Mouse (Mus musculus): ENCODE results near the gene Ankrd33b.

Ankrd33b gene

DNA sequence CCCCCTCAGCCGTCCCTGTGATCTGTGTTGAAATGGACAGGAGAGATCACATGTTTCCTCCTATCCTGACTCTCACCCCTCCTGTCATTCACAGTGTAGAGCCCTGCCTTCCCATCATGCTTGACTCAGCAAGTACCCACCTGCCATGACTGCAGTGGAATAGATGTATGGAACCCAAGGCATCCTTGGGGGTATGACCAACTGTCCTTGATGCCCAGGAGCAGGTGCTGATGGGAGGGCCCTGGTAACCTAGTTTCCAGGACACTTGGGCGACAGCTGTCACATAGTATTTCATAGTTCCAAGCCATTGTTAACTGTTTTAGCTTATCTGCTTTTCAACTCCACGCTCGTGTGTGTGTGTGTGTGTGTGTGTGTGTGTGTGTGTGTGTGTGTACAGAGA is 98.0 kb downstream of the Ankrd33b start:
- in situ Hi-C loops (cut with MboI, MseI) = loop anchor here (5.0 kb wide), 1 partner anchor 347 kb away; no protein-coding TSS in a partner anchor

DNA sequence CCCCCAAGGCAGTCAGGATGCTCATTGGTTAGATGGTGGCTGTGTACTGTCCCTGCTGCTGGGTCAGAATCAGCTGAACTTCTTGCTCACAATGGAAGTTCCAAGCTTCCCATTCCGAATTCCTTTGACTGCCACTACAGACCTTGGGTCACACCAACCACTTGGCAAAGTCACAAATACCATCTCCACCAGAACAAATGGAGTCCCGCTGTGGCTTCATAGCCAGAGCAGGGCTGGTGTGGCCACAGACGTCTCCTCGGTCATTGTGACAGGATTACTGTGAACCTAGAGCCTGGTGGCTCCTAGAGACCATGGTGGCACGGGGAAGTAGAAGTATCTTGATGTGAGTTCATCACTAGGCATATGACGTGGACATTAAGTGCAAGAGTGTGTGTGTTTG is 99.4 kb downstream of the Ankrd33b start:
- in situ Hi-C loops (cut with MboI, MseI) = loop anchor here (5.0 kb wide), 1 partner anchor 346 kb away; no protein-coding TSS in a partner anchor

DNA sequence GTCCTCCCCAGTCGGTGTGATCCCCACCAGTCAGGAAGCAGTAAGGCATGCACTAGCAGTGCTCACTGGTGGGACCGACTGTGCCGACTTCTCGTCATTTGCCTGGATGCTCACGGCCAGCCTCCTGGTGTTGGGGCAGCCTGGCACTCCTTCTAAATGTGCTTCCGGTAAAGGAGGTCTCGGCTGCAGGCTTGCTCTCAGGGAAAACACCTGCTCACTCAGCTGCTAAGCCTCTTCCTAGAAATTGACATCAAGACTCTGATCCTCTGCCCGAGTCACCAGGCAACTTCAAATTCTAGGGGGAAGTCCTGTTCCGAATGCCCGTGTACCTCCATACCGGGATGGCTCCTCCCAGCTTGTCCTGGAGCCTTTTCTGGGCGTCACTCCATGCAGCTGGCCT is 101.7 kb downstream of the Ankrd33b start:
- in situ Hi-C loops (cut with MboI, MseI) = loop anchor here (5.0 kb wide), 1 partner anchor 344 kb away; no protein-coding TSS in a partner anchor

DNA sequence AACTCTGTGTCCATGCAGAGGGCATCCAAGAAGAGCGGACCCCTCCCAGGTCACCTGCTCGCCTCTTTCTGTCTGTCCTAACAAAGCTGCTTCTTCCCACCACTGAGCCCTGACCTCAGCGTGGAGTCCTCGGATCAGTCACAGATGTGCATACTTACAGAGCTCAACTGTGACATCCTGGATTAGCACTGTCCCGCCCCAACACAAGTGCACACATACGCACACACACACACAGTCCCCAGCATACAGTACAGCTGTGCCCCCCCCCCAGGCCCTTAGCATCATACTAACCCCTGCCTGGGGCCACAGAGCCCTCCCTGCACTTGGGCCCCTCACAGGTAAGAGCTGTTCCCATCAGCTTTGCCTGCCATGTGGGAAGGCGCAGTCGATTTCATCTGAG is 102.1 kb downstream of the Ankrd33b start:
- in situ Hi-C loops (cut with MboI, MseI) = loop anchor here (5.0 kb wide), 1 partner anchor 343 kb away; no protein-coding TSS in a partner anchor

DNA sequence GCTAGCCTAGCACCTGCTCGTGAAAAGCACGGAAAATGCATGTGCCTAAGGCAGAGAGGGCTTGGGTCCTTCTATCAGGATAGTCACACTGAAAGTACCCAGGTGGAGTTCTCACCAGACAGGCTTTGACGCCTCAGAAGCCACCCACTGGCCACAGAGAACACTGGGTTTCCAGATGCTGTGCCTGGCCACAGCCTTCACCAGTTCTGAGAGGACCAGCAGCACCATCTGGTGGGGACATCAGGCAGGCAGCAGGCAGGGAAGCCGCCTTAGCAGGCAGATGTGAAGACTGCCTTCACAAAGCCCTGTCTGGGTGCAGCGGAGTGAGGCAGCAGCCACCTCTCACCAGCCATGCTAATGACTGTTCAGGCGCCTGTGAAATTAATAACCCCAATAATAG is 102.7 kb downstream of the Ankrd33b start:
- in situ Hi-C loops (cut with MboI, MseI) = loop anchor here (5.0 kb wide), 1 partner anchor 343 kb away; no protein-coding TSS in a partner anchor

DNA sequence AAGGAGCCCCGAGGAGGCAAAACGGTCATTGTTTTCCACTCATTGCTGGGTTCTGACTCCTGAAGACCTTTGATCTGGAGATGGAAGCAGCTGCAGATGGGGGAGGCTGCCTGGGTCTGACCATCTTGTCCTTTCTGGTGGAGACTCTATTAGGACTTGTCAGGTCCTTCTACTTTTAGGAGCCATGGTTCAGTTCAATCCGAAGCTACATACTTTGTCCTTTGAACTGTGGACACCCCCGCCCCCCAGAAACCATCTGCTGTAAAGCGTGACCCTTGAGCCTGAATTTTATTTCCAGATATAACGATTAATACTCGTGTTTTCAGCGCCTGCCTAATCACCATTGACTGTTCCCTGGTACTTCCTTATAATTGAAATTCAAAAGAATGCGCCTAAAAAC is 105.2 kb downstream of the Ankrd33b start:
- in situ Hi-C loops (cut with MboI, MseI) = no loop called here

DNA sequence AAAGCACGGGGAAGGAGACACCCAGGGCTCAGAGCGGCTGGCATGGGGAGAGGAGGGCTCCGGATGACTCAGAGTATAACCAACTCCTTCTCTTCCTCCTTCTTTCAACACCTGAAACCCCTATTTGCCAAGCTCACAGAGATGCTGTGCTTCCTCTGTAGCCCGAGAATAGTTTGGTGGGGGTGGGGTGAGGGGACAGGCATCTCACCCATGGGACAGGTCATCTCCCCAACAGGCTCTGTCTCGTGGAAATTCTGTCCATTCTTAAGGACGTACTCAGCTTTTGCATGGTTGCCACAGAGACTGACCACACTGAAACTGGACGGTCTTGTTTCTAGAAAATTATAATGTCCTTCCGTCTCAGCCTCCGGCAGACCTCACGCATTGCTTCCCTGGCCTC is 106.4 kb downstream of the Ankrd33b start:
- in situ Hi-C loops (cut with MboI, MseI) = no loop called here

DNA sequence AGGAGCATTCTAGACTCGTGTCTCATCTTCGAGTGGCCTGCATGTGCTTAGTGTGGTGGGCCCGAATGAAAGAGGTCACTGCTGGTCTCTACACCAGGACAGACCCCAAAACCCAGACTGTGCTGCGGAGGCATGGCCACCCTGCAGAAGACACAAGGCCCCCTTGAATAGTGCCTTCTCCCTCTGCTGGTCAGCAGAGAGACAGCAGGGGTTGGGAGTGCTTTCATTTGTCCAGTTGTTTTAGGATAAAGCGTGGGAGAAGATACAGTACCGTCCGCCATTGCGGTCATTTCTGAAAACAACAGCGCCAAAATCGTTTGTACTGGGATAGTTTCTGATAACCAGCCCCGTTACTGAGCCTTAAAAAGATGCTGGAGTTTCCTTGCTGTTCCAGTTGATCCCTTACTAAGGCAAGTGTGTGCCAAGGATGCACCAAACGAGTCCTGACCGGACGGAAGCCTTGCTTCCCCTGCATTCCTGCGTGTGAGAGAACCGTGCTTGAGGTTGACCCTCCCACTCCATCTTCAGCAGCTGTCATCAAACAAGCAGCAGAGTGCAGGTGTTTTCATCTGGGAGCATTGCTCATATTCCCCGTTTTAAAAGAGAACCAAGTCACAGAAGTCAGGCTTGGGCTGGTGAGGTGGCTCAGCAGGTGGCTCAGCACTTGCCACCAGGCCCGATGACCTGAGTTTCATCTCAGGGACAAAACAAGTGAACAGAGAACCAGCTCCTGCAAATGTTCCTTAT is 108.7 kb downstream of the Ankrd33b start:
- in situ Hi-C loops (cut with MboI, MseI) = loop anchor here (5.0 kb wide), 1 partner anchor 92 kb away; no protein-coding TSS in a partner anchor

DNA sequence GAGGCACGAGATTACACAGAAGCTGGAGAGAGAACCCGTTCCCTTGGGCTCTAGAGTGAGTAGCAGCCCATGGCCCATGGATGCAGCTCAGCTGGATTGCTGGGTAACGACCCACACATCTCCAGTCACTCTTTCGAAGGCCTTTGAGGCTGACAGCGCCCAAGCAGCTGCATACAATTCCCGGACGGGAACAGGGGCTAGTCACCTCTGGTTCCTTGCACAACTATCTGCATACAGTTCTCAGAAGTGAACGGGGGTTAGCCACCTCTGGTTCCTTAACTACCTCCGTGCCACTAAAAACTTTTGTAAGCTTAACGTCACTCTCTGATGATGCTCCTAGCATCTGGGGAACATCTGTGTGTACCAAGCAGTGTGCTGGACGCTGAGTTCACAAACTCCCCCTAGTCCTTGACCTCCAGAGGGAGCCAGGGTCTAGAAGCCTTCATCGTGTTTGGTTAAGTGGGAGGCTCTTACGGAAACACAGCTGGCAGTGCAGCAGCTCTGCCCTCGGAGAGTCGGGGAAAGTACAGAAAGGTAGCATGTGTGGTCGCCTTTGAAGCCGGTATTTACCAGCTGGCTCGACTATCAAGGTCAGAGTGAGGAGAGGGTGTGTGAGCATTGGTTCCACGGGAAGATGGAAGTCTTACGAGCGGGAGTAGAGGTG is 109.4 kb downstream of the Ankrd33b start:
- in situ Hi-C loops (cut with MboI, MseI) = loop anchor here (5.0 kb wide), 1 partner anchor 91 kb away; no protein-coding TSS in a partner anchor

DNA sequence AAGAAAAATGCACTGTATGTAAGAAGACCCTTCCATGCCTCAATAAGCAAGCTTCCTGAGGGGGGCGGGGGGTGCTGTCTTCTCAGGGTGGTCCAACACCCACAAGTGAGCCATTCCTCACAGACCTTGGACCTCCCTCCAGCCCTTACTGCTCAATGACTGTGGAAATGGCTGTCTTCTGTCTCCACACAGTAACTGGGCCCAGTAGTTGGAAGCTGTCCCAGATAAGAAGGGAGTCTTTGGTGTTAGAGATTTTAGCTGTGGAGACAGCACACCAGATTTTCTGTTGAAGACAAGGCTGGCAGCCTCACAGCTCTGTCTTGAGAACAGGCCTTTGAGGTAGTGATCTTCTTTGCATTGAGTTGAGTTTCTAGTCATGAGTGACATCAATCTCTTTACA is 110.2 kb downstream of the Ankrd33b start:
- in situ Hi-C loops (cut with MboI, MseI) = loop anchor here (5.0 kb wide), 1 partner anchor 90 kb away; no protein-coding TSS in a partner anchor

DNA sequence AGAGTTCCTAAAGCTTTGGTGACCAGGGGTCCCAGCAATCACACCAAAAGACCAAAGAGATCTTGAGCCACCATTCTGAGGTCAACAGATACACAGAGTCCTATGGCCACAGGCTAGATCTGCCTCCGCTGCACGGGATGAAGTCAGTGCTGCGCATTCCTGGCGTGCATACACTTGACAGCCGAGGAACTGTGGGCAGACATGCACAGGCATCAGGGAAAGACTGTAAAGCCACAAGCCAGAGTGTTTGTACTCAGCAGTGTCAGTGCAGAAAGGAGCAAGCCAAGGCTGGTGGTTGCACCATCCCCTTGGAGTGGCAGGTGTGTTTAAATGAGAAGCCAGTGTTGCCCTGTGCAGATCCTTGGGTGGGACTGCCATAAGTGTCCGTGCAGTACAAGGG is 111.8 kb downstream of the Ankrd33b start:
- in situ Hi-C loops (cut with MboI, MseI) = loop anchor here (5.0 kb wide), 1 partner anchor 88 kb away; no protein-coding TSS in a partner anchor

DNA sequence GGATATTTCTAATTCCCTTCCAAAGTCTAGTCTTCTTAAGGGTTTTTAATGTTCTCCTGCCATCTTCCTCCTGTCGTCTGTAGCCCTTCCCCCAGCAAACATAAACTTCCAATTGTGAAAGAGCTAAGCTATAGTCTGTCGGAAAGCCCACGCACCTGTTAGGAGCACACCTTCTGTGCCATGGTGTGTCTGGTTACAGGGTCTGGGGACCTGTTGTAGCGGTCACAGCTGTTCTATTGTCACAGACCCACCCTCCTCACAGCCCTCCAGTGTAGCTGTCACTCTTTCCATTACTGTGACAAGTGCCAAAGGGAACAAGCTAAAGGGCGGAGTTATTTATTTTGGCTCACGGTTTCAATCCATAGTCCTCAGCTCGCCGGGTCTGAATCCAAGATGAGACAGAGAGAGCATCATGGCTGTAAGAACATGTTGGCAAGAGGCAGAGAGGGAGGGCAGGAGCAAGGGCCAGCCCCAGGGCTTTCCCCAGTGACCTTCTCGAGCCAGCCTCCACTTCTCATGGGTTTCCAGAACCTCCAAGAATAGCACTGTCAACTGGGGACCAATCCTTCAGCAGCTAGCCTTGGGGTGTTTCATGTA is 112.5 kb downstream of the Ankrd33b start:
- in situ Hi-C loops (cut with MboI, MseI) = loop anchor here (5.0 kb wide), 1 partner anchor 88 kb away; no protein-coding TSS in a partner anchor

DNA sequence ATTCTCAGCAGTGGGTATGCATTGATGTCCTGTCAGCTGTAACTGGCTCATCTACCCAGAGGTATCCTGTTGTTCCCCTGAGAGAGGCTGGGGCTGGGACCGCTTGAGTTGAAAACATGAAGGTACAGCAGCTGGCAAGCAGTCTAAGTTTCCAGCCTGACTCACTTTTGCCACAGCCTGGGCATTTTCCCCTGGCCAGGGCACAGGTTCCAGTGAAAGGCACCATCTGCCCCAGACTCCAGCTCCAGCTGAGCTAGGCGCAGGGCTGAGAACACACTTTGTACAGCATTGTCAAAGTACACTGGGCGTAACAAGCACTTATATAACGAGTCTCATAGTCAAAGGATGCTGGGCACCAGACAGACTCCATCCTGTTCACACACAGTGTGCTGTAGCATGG is 113.6 kb downstream of the Ankrd33b start:
- in situ Hi-C loops (cut with MboI, MseI) = no loop called here

DNA sequence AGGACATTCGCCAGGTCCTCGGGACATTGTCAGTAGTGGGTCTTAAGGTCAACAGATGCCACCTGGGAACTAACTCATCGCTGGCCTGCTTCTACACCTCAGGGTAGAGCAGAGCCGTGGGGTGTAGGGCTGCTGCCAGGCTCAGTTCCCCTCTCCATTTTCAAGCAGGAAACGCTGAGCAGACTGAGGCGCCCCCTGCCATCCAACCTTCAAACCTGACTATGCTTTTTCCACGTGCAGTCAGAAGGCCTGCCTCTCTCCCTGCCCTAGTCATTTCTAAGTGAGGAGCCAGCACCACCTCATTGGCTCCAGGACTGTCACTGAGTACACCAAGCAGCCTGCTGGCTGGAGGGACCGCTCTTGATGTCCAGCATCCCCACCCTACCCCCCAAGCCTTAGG is 114.1 kb downstream of the Ankrd33b start:
- in situ Hi-C loops (cut with MboI, MseI) = no loop called here

DNA sequence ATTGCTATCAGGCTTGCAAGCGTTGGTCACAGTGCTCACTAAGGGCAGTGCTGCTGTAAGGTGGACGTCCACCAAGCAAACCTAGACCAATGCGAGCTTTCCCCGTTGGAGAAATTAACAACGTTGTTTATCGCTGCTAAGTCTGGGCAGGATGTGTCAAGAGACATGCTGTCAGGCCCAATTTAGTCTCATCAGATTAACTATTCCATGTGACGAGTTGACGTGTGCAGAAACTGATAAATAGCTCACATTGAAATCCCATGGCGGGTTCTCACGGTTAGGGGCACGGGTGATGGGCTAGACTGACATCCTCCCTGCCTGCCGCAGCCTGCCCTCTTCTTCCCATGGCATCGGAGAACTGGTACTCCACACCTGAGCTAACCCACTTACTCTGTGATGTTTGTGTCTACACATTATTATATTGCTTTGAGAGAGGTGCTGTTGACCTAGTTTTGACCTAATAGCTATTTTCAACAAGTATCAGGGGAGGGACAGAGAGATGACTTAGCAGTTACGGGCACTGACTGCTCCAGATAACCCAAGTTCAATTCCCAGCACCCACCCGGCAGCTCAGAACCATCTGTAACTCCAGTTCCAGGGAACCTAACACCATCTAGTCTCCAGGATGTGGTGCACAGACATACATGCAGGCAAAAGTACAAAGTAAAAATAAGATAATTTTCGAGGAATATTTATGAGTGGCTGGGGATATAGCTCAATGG is 114.8 kb downstream of the Ankrd33b start:
- in situ Hi-C loops (cut with MboI, MseI) = no loop called here

DNA sequence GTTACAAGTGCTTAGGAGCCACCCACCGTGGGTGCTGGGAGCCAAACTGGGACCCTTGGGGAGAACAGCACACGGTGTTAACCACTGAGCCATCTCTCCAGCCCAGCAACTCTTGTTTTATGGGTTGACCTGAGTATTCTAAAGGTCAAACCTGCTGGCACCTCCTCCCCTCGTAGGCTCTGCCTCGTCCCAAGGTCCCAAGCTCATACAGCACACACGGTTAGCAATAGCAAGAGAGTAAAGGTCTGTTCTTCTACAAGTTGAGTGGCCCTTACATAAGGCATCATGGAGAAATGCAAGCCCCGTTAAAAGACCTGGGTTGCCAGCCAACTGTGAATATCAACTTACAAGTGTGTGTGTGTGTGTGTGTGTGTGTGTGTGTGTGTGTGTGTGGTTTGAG is 116.3 kb downstream of the Ankrd33b start:
- in situ Hi-C loops (cut with MboI, MseI) = no loop called here

DNA sequence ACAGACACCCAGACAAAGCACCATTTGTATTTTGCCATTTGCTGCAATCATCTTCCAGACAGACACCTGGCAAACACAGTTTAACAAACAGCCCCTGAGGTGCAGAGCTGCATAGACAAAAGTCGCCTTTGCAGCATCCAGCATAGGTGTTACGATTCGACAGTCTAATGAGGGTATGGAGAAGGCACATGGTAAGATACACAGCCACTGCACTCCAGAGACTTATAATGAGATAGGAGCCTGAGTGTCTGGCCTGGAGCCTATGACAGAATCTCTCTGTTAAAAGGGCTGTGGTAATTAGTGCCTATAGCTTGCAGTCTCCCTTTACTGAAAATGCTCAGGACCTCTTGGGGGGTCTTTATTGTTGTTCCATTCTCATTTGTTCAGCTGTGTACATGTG is 116.8 kb downstream of the Ankrd33b start:
- in situ Hi-C loops (cut with MboI, MseI) = no loop called here

DNA sequence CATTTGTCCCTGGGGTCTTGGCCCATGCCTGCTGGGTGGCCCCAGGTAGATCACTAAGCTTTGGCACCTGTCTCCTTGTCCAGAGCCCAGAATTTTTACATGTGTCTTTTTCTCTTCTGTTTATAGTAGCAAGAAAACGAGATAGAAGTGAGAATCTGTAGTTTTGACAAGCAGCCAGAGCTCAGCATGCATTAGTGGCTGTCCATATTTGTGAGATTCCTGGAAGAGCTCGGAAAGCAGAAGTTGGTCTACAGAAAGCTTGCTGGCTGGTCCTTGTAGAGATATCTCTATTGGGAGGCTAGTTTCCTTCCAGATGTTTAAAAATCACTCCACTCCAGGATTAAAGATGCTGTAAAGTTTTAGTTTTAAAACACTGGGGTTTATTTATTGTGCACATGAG is 117.5 kb downstream of the Ankrd33b start:
- in situ Hi-C loops (cut with MboI, MseI) = no loop called here

DNA sequence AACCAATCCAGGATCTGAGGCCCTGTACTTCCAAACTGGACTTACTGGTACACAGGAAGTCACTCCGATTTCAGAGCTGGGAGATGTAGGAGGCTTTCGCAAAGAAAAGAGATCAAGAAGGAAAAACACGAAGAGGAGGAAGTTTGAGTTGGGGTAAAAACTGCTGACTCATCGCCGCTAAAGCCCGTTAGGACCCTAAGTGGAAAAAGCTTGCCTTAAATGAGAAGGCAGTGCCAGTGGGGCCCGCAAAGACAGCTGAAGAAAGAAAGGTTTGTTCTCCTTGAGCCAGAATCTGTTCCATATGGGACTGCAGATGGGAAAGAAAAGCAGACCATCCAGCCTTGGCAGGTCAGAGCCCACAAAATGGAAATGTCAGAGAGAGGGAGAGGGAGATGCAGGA is 118.6 kb downstream of the Ankrd33b start:
- in situ Hi-C loops (cut with MboI, MseI) = no loop called here

DNA sequence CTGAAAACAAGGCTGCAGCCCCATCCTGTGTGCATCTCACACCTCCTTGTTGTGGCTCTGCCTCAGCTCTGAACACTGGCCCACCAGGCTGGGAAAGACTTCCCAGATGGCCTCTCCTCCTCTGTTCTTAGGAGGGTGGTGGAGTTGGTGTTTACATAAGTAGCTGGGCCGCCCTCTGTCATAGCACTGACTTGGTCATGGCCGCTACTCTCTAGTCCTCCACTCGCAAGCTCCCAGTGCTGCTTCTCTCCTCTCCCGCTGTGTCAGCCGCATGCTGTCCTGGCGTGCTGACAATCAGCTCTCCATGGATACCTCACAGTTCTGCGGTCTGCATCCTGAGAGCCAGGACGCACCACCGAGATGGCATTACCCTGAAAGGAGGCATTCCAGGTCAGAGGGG is 120.5 kb downstream of the Ankrd33b start:
- in situ Hi-C loops (cut with MboI, MseI) = no loop called here

DNA sequence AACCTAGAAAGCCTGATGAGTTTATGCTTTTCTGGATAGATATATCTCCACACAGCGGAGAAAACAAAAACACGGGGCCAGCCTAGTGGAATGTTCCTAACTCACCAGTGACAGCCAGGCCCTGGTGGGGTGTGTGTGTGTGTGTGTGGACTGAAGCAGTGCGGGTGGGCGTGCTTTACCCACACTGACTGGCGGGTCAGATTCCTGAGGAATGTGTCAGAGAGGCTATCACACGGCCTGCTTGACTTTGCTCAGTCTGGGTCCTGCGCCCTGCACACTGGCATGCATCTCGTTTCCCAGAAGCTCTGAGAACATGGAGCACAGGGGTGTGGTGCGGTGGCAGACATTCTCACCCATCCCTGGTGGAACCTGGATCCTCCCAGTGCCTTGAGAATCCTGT is 121.6 kb downstream of the Ankrd33b start:
- in situ Hi-C loops (cut with MboI, MseI) = no loop called here
